Mouse (Mus musculus) intestine, postnatal 0 days (tissue): ENCODE measurements around the gene Ctc1. TPM values are rescaled to one million over a fixed set of nuclear protein-coding genes. Genes with fewer than 3 reads are reported as not detected.
A peak's percentile ranks its signal among the peaks of the same experiment; 100 is the strongest.

Source experiments
- ATAC-seq: fragments of 200-750 bp; cut with Nextera tagmentation; 2 replicates; pipeline ENCODE4 v1.8.0; 2017; ENCODE audit warnings: mild to moderate bottlenecking, moderate TSS enrichment, moderate library complexity
- H3K27ac ChIP-seq: fragments of 300-500 bp; sonication (generic); 2 replicates; pipeline ENCODE4 v1.5.1; 2014; ENCODE audit warnings: mild to moderate bottlenecking, low read depth, low read length, moderate library complexity
- H3K27me3 ChIP-seq: fragments of 300-500 bp; sonication (generic); replicated peaks from 2 replicates; pipeline ENCODE4 v1.6.1; 2014; ENCODE audit warnings: low read length, mixed read lengths; ENCODE audit not compliant: control insufficient read depth, insufficient read depth
- H3K36me3 ChIP-seq: fragments of 300-500 bp; sonication (generic); 2 replicates; pipeline ENCODE4 v1.6.1; 2014; ENCODE audit warnings: mild to moderate bottlenecking, moderate library complexity; ENCODE audit not compliant: control insufficient read depth, insufficient read depth
- H3K4me1 ChIP-seq: fragments of 300-500 bp; sonication (generic); replicated peaks from 2 replicates; pipeline ENCODE4 v1.6.1; 2014; ENCODE audit warnings: antibody characterized with exemption, low read length, mixed read lengths; ENCODE audit not compliant: control insufficient read depth, insufficient read depth
- H3K4me2 ChIP-seq: fragments of 300-500 bp; sonication (generic); replicated peaks from 2 replicates; pipeline ENCODE4 v1.6.1; 2014; ENCODE audit warnings: low read depth, mild to moderate bottlenecking, moderate library complexity
- H3K4me3 ChIP-seq: fragments of 300-500 bp; sonication (generic); 2 replicates; pipeline ENCODE4 v1.5.1; 2014; ENCODE audit warnings: low read depth, low read length
- H3K9ac ChIP-seq: fragments of 300-500 bp; sonication (generic); 2 replicates; pipeline ENCODE4 v1.6.1; 2014; ENCODE audit warnings: mild to moderate bottlenecking, low read depth, low read length
- H3K9me3 ChIP-seq: fragments of 300-500 bp; sonication (generic); 2 replicates; pipeline ENCODE4 v1.6.1; 2016; ENCODE audit warnings: mixed run types; ENCODE audit not compliant: control insufficient read depth
- CTCF ChIP-seq: sonication (generic); IDR thresholded peaks from 2 replicates; pipeline ENCODE4 v1.5.1; 2016; ENCODE audit warnings: low read depth, mild to moderate bottlenecking, control low read depth, antibody characterized with exemption, moderate library complexity
- WGBS: fragments of 180-500 bp; shearing (Covaris S2); extraction: QIAGEN DNeasy Blood & Tissue Kit; methylation state at CpG from one replicate; pipeline ENCODE4 v1.1.7; 2014; 5-methylcytosine and 5-hydroxymethylcytosine counted together
- microRNA-seq: library from miRNA; unstranded; fragments of <30 nt; microRNA quantifications from one replicate; pipeline ENCODE4, GENCODE M21; 2016
- polyA plus RNA-seq: library from polyadenylated mRNA; unstranded; fragments of >200 nt; fragmentation: Nextera tagmentation; extraction: Ambion mirVana; gene quantifications from 2 replicates; pipeline ENCODE4 v1.2.1, GENCODE M21; 2015

Ctc1 gene
- polyA plus RNA-seq, 1 experiment from 2014 or later, result 9.4 TPM

- H3K27ac ChIP-seq, result no peak overlapping the region
- no peaks in the 10 kb centered on the region for H3K9me3 ChIP-seq
- no peaks in the 10 kb centered on the region for H3K4me1 ChIP-seq
- no peaks in the 10 kb centered on the region for H3K27me3 ChIP-seq
- H3K36me3 ChIP-seq, result no peaks in the 10 kb centered on the region
- H3K4me2 ChIP-seq, result no peak overlapping the region
- no peak overlapping the region for H3K9ac ChIP-seq
- no peak for ATAC-seq
- H3K4me3 ChIP-seq, result no peak overlapping the region
- WGBS, result 72% methylated on average over 5 of the region's 5 CpGs
- TF ChIP-seq CTCF, result no peak
Measured at GRCm38 (mm10) chr11:69078805-69079438, 63.2 kb downstream of the Ctc1 start.

DNA sequence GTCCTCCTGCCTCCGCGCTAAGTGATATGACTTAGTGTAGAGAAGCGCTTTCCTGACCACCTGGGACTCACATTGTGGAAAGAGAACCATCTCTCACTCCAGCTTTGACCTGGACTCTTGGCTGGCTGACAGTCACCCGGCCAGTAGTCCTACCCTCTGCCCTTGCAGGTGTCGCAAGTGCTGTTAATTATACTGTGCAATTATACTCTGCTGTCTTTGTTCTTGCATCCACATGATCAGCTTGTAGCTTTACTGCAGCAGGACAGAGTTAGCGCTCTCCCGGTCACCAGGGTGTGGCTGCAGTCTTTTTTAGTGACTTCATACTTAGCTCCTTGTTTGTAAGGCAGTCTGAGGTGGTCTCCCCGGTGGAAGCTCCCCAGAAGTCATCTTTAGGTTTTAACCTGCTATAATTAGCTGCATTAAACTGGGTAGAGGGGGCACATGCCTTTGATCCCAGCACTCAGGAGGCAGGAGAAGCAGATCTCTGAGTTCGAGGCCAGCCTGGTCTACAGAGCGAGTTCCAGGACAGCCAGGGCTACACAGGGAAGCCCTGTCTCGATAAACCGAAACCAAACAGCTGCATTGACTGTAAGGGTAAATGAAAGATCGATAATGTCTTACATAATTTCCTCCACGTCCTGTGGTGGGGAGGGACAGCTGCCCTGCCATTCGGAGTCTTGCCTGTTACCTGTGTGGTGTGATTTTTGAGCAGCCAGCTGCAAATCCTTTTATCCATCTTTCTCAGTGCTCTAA is 64.6 kb downstream of the Ctc1 start:
- no peaks in the 10 kb centered on the region for H3K27me3 ChIP-seq
- ATAC-seq, result peak; percentile 83
- TF ChIP-seq CTCF, result no peak
- H3K4me3 ChIP-seq, result no peak overlapping the region
- no peaks in the 10 kb centered on the region for H3K36me3 ChIP-seq
- peak overlapping the region; percentile 78 for H3K27ac ChIP-seq
- H3K9ac ChIP-seq, result no peak overlapping the region
- H3K4me1 ChIP-seq, result no peaks in the 10 kb centered on the region
- no peaks in the 10 kb centered on the region for H3K9me3 ChIP-seq
- H3K4me2 ChIP-seq, result no peak overlapping the region; the same call in 1 of the 2 replicates
- WGBS, result 63% methylated on average over 15 of the region's 15 CpGs

DNA sequence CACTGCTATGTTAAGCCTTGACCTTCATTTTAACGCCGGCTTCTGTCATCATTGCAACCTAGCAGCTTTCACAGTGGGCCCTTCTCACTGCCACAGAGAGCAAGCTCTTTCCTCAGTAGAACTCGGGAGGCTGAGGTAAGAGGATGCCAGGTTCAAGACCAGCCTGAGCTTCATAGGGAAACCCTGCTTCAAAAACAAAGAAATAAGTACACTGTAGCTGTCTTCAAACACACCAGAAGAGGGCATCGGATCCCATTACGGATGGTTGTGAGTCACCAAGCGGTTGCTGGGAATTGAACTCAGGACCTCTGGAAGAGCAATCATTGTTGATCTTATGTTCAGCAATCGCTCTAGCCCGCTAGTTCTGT is 65.1 kb downstream of the Ctc1 start:
- no peak for ATAC-seq
- 89% methylated on average over 8 of the region's 8 CpGs for WGBS

GRCm38 (mm10) chr11:69081613-69082012 is 65.9 kb downstream of the Ctc1 start:
- TF ChIP-seq CTCF, result no peak
- WGBS, result 70% methylated on average over 7 of the region's 7 CpGs
- H3K9ac ChIP-seq, result no peak overlapping the region
- H3K27ac ChIP-seq, result no peak overlapping the region
- no peak for ATAC-seq
- H3K9me3 ChIP-seq, result no peaks in the 10 kb centered on the region
- no peaks in the 10 kb centered on the region for H3K4me1 ChIP-seq
- H3K27me3 ChIP-seq, result no peaks in the 10 kb centered on the region
- no peaks in the 10 kb centered on the region for H3K36me3 ChIP-seq
- no peak overlapping the region for H3K4me3 ChIP-seq
- no peak overlapping the region for H3K4me2 ChIP-seq

More for the DNA sequence above, 65.1 kb downstream of the Ctc1 start:
- Histone ChIP-seq H3K36me3 (no peaks in the 10 kb centered on the region), H3K27ac (peak overlapping the region; percentile 78; the same call in 1 of the 2 replicates), H3K9me3 (no peaks in the 10 kb centered on the region), H3K27me3 (no peaks in the 10 kb centered on the region), H3K9ac (no peak overlapping the region), H3K4me3 (no peak overlapping the region), H3K4me1 (no peaks in the 10 kb centered on the region), H3K4me2 (no peak overlapping the region)
- no peak for TF ChIP-seq CTCF

- Histone ChIP-seq H3K27me3 (no peaks in the 10 kb centered on the region), H3K27ac (no peak overlapping the region), H3K4me3 (no peak overlapping the region), H3K4me2 (no peak overlapping the region), H3K4me1 (peaks cover 8% of the 10 kb centered on the region; the same call in 1 of the 2 replicates), H3K36me3 (peaks cover 12% of the 10 kb centered on the region; the same call in 1 of the 2 replicates), H3K9me3 (no peaks in the 10 kb centered on the region), H3K9ac (no peak overlapping the region)
- 63% methylated on average over 6 of the region's 6 CpGs for WGBS
- no peak for ATAC-seq
- no peak for TF ChIP-seq CTCF
Measured at GRCm38 (mm10) chr11:69085608-69086007, 69.9 kb downstream of the Ctc1 start.

Small RNA genes lying within 50 kb of the gene (microRNA-seq; reads per million reads assigned to microRNA genes)
- 1.1 reads per million for gene Mir3062

Other genes with a start within 250 kb of the Ctc1 start
- 63.6 and 67.6 TPM in 2 replicates for gene Ndel1, start 144.1 kb upstream of the Ctc1 start, polyA plus RNA-seq
- 0.04 and 0.13 TPM in 2 replicates for gene Rnf222, start 127.4 kb upstream of the Ctc1 start, polyA plus RNA-seq
- 623 and 626 TPM in 2 replicates for gene Rpl26, start 114.3 kb upstream of the Ctc1 start, polyA plus RNA-seq
- gene Odf4, start 88.8 kb upstream of the Ctc1 start, polyA plus RNA-seq, result not detected in 2 replicates
- gene Arhgef15, start 58.4 kb upstream of the Ctc1 start, polyA plus RNA-seq, result 2.6 and 3.4 TPM in 2 replicates
- gene Slc25a35, start 47.8 kb upstream of the Ctc1 start, polyA plus RNA-seq, result 1.9 and 2.3 TPM in 2 replicates
- 13.6 and 16.5 TPM in 2 replicates for gene Rangrf, start 40.7 kb upstream of the Ctc1 start, polyA plus RNA-seq
- 6.4 and 7.2 TPM in 2 replicates for gene Pfas, start 7.5 kb upstream of the Ctc1 start, polyA plus RNA-seq
- 24.3 and 26.2 TPM in 2 replicates for gene Aurkb, start 29.7 kb downstream of the Ctc1 start, polyA plus RNA-seq
- 13.4 and 13.8 TPM in 2 replicates for gene Borcs6, start 43.8 kb downstream of the Ctc1 start, polyA plus RNA-seq
- gene Tmem107, start 54.9 kb downstream of the Ctc1 start, polyA plus RNA-seq, result 14.5 TPM in 2 replicates
- 45.3 and 50.3 TPM in 2 replicates for gene Vamp2, start 72.6 kb downstream of the Ctc1 start, polyA plus RNA-seq
- 7.2 and 11.3 TPM in 2 replicates for gene Per1, start 79.3 kb downstream of the Ctc1 start, polyA plus RNA-seq
- gene Hes7, start 104.5 kb downstream of the Ctc1 start, polyA plus RNA-seq, result 0.21 and 0.37 TPM in 2 replicates
- gene 9130213A22Rik, start 106.7 kb downstream of the Ctc1 start, polyA plus RNA-seq, result 0.12 and 0.37 TPM in 2 replicates
- gene Aloxe3, start 110.0 kb downstream of the Ctc1 start, polyA plus RNA-seq, result 0.31 and 0.82 TPM in 2 replicates
- gene Alox12b, start 141.1 kb downstream of the Ctc1 start, polyA plus RNA-seq, result 0.08 and 0.13 TPM in 2 replicates
- gene Alox8, start 181.9 kb downstream of the Ctc1 start, polyA plus RNA-seq, result not detected in 2 replicates
- gene Gucy2e, start 221.1 kb downstream of the Ctc1 start, polyA plus RNA-seq, result 0.03 TPM in 1 of 2 replicates, not detected in the other